Mouse (Mus musculus): ENCODE results near the gene Ift122.

The Ift122 gene

GRCm38 (mm10) chr6:115959151-115959691 is 106.0 kb downstream of the Ift122 start:
- DNase-seq (ENCODE audit: low spot score in 2 of 2) = no peak

DNA sequence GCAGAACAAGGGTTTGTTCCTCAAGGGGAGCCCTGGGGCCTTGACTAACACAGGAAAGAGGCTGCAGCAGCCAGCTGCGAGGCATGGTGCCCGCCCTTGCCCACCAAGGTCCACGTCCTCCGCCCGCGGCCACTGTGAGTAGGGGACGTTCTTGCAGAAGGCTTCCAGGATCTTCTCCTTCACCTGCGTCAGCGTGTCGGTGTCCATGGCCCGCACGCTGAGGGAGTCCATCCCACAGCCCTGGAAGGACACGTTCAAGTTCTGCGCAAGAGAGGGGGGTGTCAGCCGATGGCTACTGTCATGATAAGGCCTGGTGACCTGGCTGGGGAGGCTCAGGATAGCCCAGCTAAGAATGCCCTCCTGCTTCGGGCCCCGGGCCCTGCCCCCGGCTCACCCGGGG is 107.1 kb downstream of the Ift122 start:
- DNase-seq (ENCODE audit: low spot score in 2 of 2) = no peak

GRCm38 (mm10) chr6:115961743-115962142 is 108.5 kb downstream of the Ift122 start:
- no peak for DNase-seq (ENCODE audit: low spot score in 2 of 2)

DNA sequence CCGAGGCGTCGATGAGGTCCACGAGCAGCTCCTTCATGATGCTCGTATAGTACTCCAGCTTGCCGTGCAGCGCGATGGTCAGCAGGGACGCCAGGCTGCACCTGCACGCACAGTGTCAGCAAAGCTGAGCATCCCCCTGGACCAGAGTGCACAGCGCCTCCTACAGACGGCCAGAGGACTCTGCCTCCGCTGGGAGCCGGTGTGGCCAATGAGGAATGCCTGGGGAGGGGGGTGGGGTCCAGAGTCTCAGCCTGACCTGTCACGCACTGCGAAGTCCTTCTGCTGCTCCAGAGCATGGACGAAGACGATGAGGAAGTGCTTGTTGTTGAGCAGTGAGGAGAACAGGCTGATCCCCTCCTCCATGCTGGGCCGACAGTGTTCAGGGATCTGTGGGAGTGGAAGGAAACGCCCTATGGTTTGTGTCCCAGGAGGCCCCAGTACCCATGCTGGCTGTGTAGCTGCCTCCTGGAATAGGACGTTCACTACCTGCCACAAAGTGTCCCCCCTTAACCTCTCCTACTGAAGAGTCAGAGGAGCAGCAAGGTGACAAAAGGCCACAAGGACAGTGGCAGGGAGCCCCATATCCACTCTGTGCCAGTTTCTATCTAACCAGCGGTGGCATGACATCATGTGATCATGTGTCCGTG is 109.3 kb downstream of the Ift122 start:
- no peak for DNase-seq (ENCODE audit: low spot score in 2 of 2)

GRCm38 (mm10) chr6:115963656-115964055 is 110.4 kb downstream of the Ift122 start:
- no peak for DNase-seq (ENCODE audit: low spot score in 2 of 2)

DNA sequence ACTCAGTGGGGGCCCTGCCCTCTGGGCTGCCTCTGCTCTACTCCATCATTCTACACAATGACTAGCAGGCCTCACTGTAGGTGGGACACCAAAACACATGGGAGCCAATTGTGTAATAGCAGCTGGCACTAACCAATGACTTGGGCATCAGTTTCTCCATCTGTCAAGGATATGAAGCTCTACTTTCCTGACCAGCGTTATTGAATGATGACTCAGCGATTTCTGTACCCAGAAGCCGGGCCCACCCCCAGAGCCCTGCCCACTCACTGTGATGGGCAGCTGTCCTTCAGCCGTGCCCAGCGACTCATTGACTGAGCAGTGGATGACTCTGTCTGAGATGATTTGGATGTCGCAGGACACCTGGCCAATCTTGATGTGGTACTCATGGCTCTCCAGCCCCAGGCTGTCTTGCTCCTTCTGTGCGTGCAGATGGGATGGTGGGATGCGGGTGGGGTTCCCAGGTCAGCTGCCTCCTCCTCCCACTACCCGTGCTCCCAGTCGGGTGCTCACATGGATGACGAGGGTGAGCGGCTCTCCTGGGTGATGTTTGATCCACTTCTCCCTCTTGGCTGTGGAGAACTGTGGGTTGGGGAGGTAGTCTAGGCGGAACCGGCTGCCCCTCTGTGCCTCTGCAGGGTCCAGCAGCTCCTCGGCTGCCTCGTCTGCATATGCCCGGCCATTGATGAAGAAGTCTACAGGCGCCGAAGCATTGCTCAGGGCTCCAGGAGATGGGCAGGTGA is 113.1 kb downstream of the Ift122 start:
- DNase-seq (ENCODE audit: low spot score in 2 of 2) = no peak

DNA sequence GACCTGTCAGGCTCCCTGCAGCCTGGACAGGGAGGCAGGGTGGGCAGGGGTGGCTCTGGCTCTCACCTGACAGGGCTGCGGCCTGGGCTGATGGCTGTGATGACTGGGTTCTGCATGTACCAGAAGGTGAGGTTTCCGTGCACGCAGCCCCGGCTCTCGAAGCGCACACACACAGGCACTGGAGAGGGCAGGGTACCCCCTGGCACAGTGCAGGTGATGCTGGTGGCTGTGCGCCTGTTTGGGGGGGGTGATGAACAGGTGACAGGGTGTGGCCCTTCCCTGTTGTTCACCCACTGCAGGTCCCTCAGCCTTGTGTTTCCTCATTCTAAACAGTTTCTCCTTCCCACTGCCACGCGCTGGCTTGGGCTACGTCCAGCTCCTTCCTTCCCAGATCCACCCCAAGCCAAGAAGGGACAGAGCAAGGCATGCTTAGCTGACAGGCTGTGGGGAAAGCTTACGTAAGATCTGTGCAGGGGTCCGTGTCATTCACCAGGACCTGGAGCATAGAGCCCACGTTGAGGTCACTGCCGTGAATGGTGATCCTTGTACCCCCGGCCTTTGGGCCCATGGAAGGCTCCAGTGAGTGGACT is 114.1 kb downstream of the Ift122 start:
- no peak for DNase-seq (ENCODE audit: low spot score in 2 of 2)

DNA sequence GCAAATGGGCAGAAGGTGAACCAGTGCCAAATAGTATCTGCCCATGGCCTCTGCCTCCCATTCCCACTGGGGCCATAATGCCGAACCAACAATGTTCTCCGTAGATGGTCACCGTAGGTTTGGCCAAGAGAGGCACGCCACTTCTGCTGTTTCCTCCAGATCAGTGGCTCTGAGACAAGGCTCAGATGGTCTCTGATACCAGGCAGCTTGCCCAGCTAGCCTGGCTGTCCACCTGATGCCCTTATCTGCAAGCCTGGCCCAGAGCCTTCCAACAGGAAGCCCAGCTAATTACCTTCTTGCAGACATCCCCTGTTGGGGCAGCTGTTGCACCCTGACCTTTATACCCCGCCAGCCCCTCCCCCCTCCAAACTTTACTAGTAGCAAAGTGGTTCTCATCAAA is 114.8 kb downstream of the Ift122 start:
- DNase-seq (ENCODE audit: low spot score in 2 of 2) = no peak

DNA sequence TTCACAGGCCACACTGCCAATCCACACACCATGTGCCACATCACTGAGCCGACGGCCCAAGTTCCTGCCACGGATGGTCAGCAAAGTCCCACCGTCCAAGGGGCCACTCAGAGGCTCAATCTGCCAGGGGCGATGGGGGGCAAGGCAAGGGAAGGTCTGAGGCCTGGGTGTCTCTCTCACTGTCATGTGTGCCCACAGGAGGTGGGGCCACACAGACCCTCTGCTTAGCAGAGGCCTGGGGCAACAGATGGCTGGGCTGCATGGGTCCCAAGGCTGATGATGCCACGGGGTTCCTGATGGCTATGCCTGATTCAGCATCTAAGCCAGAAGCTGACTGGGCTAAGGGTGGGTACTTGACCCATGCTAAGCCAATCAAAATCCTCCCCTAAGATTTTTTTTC is 115.4 kb downstream of the Ift122 start:
- DNase-seq (ENCODE audit: low spot score in 2 of 2) = no peak

DNA sequence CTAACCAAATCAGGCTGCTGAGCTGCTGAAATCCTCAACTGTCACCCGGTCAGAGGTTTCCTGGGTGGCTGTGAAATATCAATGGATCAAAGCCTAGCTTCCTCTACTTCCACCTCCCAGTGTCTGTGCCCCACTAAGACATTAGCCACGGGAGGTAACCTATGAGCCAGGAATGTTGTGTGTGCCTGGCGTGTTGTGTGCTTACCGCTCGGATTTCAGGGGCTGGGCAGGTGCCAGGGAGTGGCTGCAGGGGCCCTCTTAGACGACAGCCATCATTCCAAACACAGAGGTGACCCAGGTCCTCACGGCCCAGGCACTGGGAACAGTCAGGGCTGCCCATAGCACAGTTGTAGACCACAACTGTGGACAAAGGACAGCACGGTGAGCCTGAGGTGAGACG is 115.8 kb downstream of the Ift122 start:
- DNase-seq (ENCODE audit: low spot score in 2 of 2) = no peak

DNA sequence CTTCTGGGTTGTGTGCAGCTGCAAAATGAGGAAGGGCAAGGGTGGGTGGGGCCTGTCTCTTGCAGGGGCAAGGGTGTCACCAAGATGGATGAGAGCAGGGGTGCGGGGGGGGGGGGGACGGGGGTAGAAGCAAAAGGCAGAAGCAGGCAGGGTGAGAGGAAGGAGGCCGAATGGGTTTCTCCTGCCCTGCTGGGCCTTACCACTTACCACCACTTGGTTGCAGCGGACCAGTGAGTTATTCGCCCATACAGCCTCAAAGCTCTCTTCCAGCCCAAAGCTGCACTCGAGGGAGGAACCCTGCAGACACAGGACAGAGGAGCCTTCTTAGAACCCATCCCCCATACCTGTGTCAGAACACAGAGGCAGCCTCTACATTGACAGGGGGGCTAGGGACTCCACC is 116.7 kb downstream of the Ift122 start:
- peak in 1 of 2 experiments; percentile 54 for DNase-seq (ENCODE audit: low spot score in 2 of 2)

GRCm38 (mm10) chr6:115971273-115972060 is 118.2 kb downstream of the Ift122 start:
- DNase-seq (ENCODE audit: low spot score in 2 of 2) = no peak

DNA sequence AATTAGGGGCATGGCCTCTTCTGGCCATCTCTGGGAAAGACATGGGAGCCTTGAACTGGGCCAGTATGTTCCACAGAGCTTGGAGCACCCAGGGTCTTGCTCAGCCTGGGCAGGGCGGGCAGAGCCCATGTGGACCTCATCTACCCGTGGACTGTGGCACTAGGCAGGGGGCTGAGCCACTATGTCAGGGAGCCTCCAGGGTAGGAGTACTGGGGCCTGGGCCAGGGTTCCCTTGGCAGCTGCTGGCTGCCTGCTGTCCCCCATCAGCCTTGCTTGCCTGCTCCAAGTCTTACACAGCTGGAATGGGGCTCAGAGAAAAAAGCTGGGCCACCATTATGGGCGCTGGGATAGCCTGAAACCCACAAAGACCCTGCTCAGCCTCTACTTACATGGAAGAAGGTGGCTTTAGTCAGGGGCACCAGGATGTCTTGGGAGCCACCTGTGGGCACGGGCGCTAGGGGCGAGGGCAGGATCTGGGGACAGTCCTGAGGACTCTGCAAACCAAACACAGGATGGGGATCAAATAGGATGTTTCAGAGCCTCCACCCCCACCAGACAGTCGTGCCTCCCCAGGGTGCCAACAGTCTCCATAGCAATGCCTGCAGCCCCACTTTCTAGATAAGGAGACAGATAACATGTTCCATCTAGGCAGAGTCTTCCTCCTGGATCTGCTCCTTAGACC is 119.0 kb downstream of the Ift122 start:
- DNase-seq (ENCODE audit: low spot score in 2 of 2) = no peak

- DNase-seq (ENCODE audit: low spot score in 2 of 2) = no peak
Measured at GRCm38 (mm10) chr6:115973139-115973875, 120.0 kb downstream of the Ift122 start.

DNA sequence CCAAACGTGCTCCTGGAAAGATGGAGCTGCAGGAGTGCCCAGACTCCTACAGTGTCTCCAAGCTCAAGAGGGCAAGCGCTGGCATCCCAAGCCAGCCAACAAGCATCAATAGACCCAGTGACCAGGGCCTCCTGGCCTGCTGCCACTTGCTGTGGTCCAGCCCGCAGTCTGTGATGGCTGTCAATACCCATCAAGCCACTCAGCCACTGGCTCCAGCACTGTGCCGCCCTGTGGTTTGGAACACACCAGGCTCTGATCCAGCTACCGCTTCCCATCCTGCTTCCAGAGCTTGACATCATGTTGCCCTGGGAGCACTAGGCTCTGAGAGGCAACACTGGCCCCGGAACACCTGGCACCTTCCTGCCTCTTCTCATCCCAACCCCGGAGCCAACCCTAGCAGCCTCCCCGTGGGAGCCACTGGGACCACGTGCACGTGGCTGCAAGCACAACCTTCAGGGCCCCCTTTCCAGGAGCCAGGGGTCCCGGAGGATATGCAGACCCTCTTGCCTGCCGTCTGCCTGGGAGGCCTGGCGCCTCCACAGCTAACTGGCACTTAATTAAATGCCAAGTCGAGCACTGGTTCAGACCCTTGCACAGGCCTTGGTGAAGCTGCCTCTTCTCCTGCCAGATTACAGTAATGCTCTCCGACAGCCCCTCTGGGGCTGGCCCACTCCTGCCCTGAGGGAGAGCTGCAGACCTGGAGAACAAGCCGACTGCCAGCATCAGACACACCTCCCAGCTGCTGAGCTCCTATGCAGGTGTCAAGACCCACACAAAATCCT is 120.8 kb downstream of the Ift122 start:
- no peak for DNase-seq (ENCODE audit: low spot score in 2 of 2)

DNA sequence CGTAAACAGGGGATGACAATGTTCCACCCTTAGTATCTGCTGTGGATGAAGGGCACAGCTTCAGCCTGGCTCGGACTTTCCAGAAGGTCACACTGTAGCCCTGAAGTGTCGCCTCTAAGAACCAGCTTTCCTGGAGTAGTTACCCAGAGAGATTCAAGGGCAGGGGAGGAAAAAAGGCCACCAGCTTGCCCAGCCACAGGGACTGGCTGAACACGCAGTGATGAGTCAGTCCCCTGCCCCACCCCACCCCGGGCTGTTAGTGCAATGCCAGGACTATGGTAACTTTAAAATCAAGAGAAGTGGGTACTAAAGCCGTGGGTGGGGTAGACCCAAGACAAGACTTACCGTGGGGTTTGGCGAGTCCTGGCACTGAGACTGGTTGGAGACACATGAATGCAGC is 122.3 kb downstream of the Ift122 start:
- DNase-seq (ENCODE audit: low spot score in 2 of 2) = no peak
